Mouse (Mus musculus) myocyte (in vitro differentiated cells): Measurements from ENCODE around the gene Slc9a9.

Experiments used
- E2F4 ChIP-seq: IDR thresholded peaks from one replicate; pipeline ENCODE4 v1.6.1; 2011; ENCODE audit warnings: mild to moderate bottlenecking, control low read depth, moderate library complexity; ENCODE audit not compliant: insufficient read depth
- MAX ChIP-seq: IDR thresholded peaks from one replicate; pipeline ENCODE4 v1.6.1; 2011; ENCODE audit warnings: low read depth, mild to moderate bottlenecking, control low read depth
- MYOD1 ChIP-seq, 3 experiments: IDR thresholded peaks; one replicate each; pipeline ENCODE4 v1.6.1; 2011; ENCODE audit warnings: control low read depth in 2 of 3, low read depth in 2 of 3, mild to moderate bottlenecking in 2 of 3, moderate library complexity in 1 of 3; ENCODE audit not compliant: insufficient read length in 2 of 3, control insufficient read depth in 1 of 3
- MYOG ChIP-seq, 3 experiments: IDR thresholded peaks; one replicate each; pipeline ENCODE4 v1.6.1; 2011; ENCODE audit warnings: control low read depth in 2 of 3, low read depth in 2 of 3, mild to moderate bottlenecking in 2 of 3; ENCODE audit not compliant: insufficient read length in 2 of 3, control insufficient read depth in 1 of 3, insufficient read depth in 1 of 3
- POLR2A ChIP-seq: IDR thresholded peaks from one replicate; pipeline ENCODE4 v1.6.1; 2011; ENCODE audit warnings: low read depth, mild to moderate bottlenecking, control low read depth, moderate library complexity; ENCODE audit not compliant: insufficient read length
- POLR2AphosphoS2 ChIP-seq: IDR thresholded peaks from one replicate; pipeline ENCODE4 v1.6.1; 2011; ENCODE audit warnings: low read depth, control low read depth; ENCODE audit not compliant: insufficient read length
- REST ChIP-seq: IDR thresholded peaks from one replicate; pipeline ENCODE4 v1.6.1; 2011; ENCODE audit warnings: mild to moderate bottlenecking, control low read depth, moderate library complexity; ENCODE audit not compliant: insufficient read depth, insufficient read length
- TCF12 ChIP-seq: IDR thresholded peaks from one replicate; pipeline ENCODE4 v1.6.1; 2011; ENCODE audit warnings: mild to moderate bottlenecking, control low read depth; ENCODE audit not compliant: poor library complexity, insufficient read depth, severe bottlenecking
- TCF3 ChIP-seq: IDR thresholded peaks from one replicate; pipeline ENCODE4 v1.6.1; 2011; ENCODE audit warnings: low read depth, control low read depth; ENCODE audit not compliant: insufficient read length
- USF1 ChIP-seq: IDR thresholded peaks from one replicate; pipeline ENCODE4 v1.6.1; 2011; ENCODE audit warnings: low read depth, mild to moderate bottlenecking, control low read depth, moderate library complexity

DNA sequence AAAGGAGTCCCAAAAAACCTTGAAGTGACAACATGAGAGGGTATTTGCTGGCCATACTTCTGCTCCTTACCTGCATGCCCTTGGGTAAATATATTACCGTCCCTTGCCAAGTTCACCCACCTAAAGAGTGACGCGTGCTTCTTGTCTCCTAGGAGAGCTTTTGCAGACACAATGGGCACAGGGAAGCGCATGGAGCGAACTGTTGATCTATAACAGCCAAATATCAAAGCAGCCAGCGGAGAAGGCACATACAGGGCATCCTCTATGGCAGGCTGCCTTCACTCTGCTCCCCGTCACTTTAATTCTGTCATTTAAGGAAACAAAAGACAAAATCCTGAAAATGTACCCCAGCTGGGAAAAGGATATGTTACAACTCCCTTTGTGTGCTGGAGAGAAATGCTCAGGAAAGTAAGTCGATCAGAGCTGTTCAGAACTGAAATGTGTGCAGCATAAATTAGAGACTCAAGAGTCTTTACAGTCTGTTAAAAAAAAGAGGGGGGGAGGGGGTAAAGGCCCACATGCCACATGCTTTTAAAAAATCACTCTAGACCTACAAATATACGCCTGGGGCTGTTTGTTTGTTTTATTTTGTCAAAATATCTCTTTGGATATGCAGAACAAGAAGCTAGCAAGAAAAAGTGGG lies 594.3 kb downstream of the Slc9a9 start:
- TF ChIP-seq TCF12: no peak
- no peak for TF ChIP-seq POLR2A
- TF ChIP-seq POLR2AphosphoS2: no peak
- TF ChIP-seq E2F4: no peak
- TF ChIP-seq USF1: no peak
- no peak for TF ChIP-seq MAX
- no peak for TF ChIP-seq REST
- TF ChIP-seq MYOG (IDR thresholded peaks at IDR 0.05; ENCODE audit: control insufficient read depth in 1 of 3, insufficient read depth in 1 of 3, insufficient read length in 2 of 3, low read depth in 2 of 3): no peak
- no peak for TF ChIP-seq MYOD1 (IDR thresholded peaks at IDR 0.05; ENCODE audit: control insufficient read depth in 1 of 3, insufficient read length in 2 of 3, low read depth in 2 of 3)
- TF ChIP-seq TCF3: no peak
